Mouse (Mus musculus) liver, adult 2 months (tissue): Measurements from ENCODE around the gene Mfsd4b2.

Experiments used
- CTCF ChIP-seq: fragments of 200-500 bp; IDR thresholded peaks from 2 replicates; pipeline ENCODE4 v1.5.1; 2011; ENCODE audit warnings: low read depth, low read length, control low read depth
- POLR2A ChIP-seq: fragments of 200-500 bp; IDR thresholded peaks from 2 replicates; pipeline ENCODE4 v1.6.1; 2011; ENCODE audit warnings: low read length, control low read depth; ENCODE audit not compliant: insufficient read depth; ENCODE audit errors: extremely low read depth

GRCm38 (mm10) chr10:39958266-39958665, 31.5 kb upstream of the Mfsd4b2 start:
- TF ChIP-seq CTCF: no peak
- no peak for TF ChIP-seq POLR2A
